Mouse (Mus musculus): Measurements from ENCODE around the gene Gm19935. TPM values are rescaled to one million over a fixed set of nuclear protein-coding genes. Genes with fewer than 3 reads are reported as not detected.

Gene Gm19935
- polyA plus RNA-seq, 1 experiment from 2014 or later = not detected

GRCm38 (mm10) chr8:90844179-90844967 lies 27.2 kb upstream of the Gm19935 start:
- H3K4me2 ChIP-seq (replicated peaks) = no peak overlapping the region
- ATAC-seq (ENCODE audit: insufficient number of reproducible peaks, insufficient read depth, low FRiP score, low TSS enrichment) = no peak
- no peak overlapping the region for H3K27ac ChIP-seq
- H3K9me3 ChIP-seq = no peaks in the 10 kb centered on the region
- H3K4me1 ChIP-seq = 0 out of 2 replicates have a peak, but pooled peaks cover 5% of the 10 kb centered on the region
- 74% methylated on average over 9 of the region's 9 CpGs for WGBS
- no peak overlapping the region for H3K4me3 ChIP-seq
- H3K36me3 ChIP-seq = no peaks in the 10 kb centered on the region
- H3K27me3 ChIP-seq = no peaks in the 10 kb centered on the region
- no peak overlapping the region for H3K9ac ChIP-seq

- 87% methylated on average over 6 of the region's 6 CpGs for WGBS
- no peak for ATAC-seq (ENCODE audit: insufficient number of reproducible peaks, insufficient read depth, low FRiP score, low TSS enrichment)
- H3K4me3 ChIP-seq = no peak overlapping the region
Observed at GRCm38 (mm10) chr8:90843127-90843526, 25.9 kb upstream of the Gm19935 start.

GRCm38 (mm10) chr8:90841321-90841720 lies 24.1 kb upstream of the Gm19935 start:
- Histone ChIP-seq H3K4me2 (replicated peaks) (no peak overlapping the region), H3K4me1 (0 out of 2 replicates have a peak, but pooled peaks cover 5% of the 10 kb centered on the region), H3K27ac (no peak overlapping the region), H3K36me3 (no peaks in the 10 kb centered on the region), H3K9ac (no peak overlapping the region), H3K9me3 (no peaks in the 10 kb centered on the region), H3K27me3 (no peaks in the 10 kb centered on the region), H3K4me3 (no peak overlapping the region)
- 69% methylated on average over 13 of the region's 13 CpGs for WGBS
- no peak for ATAC-seq (ENCODE audit: insufficient number of reproducible peaks, insufficient read depth, low FRiP score, low TSS enrichment)

More at GRCm38 (mm10) chr8:90843127-90843526, 25.9 kb upstream of the Gm19935 start:
- H3K27ac ChIP-seq = no peak overlapping the region
- no peak overlapping the region for H3K9ac ChIP-seq
- H3K4me2 ChIP-seq (replicated peaks) = no peak overlapping the region
- no peaks in the 10 kb centered on the region for H3K27me3 ChIP-seq
- no peaks in the 10 kb centered on the region for H3K36me3 ChIP-seq
- H3K4me1 ChIP-seq = 0 out of 2 replicates have a peak, but pooled peaks cover 5% of the 10 kb centered on the region
- H3K9me3 ChIP-seq = no peaks in the 10 kb centered on the region

GRCm38 (mm10) chr8:90839725-90840714 lies 22.8 kb upstream of the Gm19935 start:
- Histone ChIP-seq H3K9me3 (no peaks in the 10 kb centered on the region), H3K27me3 (no peaks in the 10 kb centered on the region), H3K4me2 (replicated peaks) (no peak overlapping the region), H3K36me3 (no peaks in the 10 kb centered on the region), H3K27ac (no peak overlapping the region), H3K4me3 (no peak overlapping the region), H3K9ac (no peak overlapping the region), H3K4me1 (0 out of 2 replicates have a peak, but pooled peaks cover 5% of the 10 kb centered on the region)
- WGBS = 74% methylated on average over 11 of the region's 11 CpGs
- ATAC-seq (ENCODE audit: insufficient number of reproducible peaks, insufficient read depth, low FRiP score, low TSS enrichment) = 0 out of 2 replicates have a peak, but pooled peaks have one; percentile 41

GRCm38 (mm10) chr8:90837440-90837839 lies 20.2 kb upstream of the Gm19935 start:
- no peak overlapping the region for H3K4me2 ChIP-seq (replicated peaks)
- no peak overlapping the region for H3K27ac ChIP-seq
- H3K9me3 ChIP-seq = no peaks in the 10 kb centered on the region
- no peak for ATAC-seq (ENCODE audit: insufficient number of reproducible peaks, insufficient read depth, low FRiP score, low TSS enrichment)
- H3K9ac ChIP-seq = no peak overlapping the region
- WGBS = 92% methylated on average over 6 of the region's 6 CpGs
- no peaks in the 10 kb centered on the region for H3K27me3 ChIP-seq
- no peak overlapping the region for H3K4me3 ChIP-seq
- H3K36me3 ChIP-seq = no peaks in the 10 kb centered on the region
- H3K4me1 ChIP-seq = no peaks in the 10 kb centered on the region

GRCm38 (mm10) chr8:90834321-90834672 lies 17.1 kb upstream of the Gm19935 start:
- ATAC-seq (ENCODE audit: insufficient number of reproducible peaks, insufficient read depth, low FRiP score, low TSS enrichment) = no peak
- Histone ChIP-seq H3K4me1 (peaks cover 8% of the 10 kb centered on the region), H3K9ac (no peak overlapping the region), H3K4me3 (no peak overlapping the region), H3K4me2 (replicated peaks) (no peak overlapping the region), H3K27ac (no peak overlapping the region), H3K36me3 (no peaks in the 10 kb centered on the region), H3K9me3 (no peaks in the 10 kb centered on the region), H3K27me3 (no peaks in the 10 kb centered on the region)
- 68% methylated on average over 3 of the region's 3 CpGs for WGBS

- H3K9me3 ChIP-seq = no peaks in the 10 kb centered on the region
- ATAC-seq (ENCODE audit: insufficient number of reproducible peaks, insufficient read depth, low FRiP score, low TSS enrichment) = no peak
- no peak overlapping the region for H3K4me3 ChIP-seq
- no peak overlapping the region for H3K4me2 ChIP-seq (replicated peaks)
- H3K27ac ChIP-seq = no peak overlapping the region
- H3K9ac ChIP-seq = no peak overlapping the region
- no peaks in the 10 kb centered on the region for H3K27me3 ChIP-seq
- WGBS = 31% methylated on average over 6 of the region's 6 CpGs
- no peaks in the 10 kb centered on the region for H3K36me3 ChIP-seq
- H3K4me1 ChIP-seq = peaks cover 12% of the 10 kb centered on the region
Observed at GRCm38 (mm10) chr8:90833628-90834320, 16.6 kb upstream of the Gm19935 start.

GRCm38 (mm10) chr8:90832576-90833289 lies 15.5 kb upstream of the Gm19935 start:
- Histone ChIP-seq H3K4me2 (replicated peaks) (no peak overlapping the region), H3K9me3 (no peaks in the 10 kb centered on the region), H3K4me1 (peaks cover 18% of the 10 kb centered on the region), H3K27ac (no peak overlapping the region), H3K4me3 (no peak overlapping the region), H3K27me3 (no peaks in the 10 kb centered on the region), H3K36me3 (no peaks in the 10 kb centered on the region), H3K9ac (no peak overlapping the region)
- WGBS = 41% methylated on average over 5 of the region's 5 CpGs
- ATAC-seq (ENCODE audit: insufficient number of reproducible peaks, insufficient read depth, low FRiP score, low TSS enrichment) = no peak

GRCm38 (mm10) chr8:90830980-90831379 lies 13.8 kb upstream of the Gm19935 start:
- H3K27ac ChIP-seq = no peak overlapping the region

GRCm38 (mm10) chr8:90829825-90830224 lies 12.6 kb upstream of the Gm19935 start:
- Histone ChIP-seq H3K4me3 (peak overlapping the region; percentile 53), H3K4me1 (peaks cover 18% of the 10 kb centered on the region), H3K27ac (no peak overlapping the region), H3K9ac (no peak overlapping the region), H3K9me3 (no peaks in the 10 kb centered on the region), H3K4me2 (replicated peaks) (peak overlapping the region; percentile 68), H3K36me3 (no peaks in the 10 kb centered on the region), H3K27me3 (no peaks in the 10 kb centered on the region)
- ATAC-seq (ENCODE audit: insufficient number of reproducible peaks, insufficient read depth, low FRiP score, low TSS enrichment) = no peak
- WGBS = 82% methylated on average over 1 of the region's 1 CpGs

More at GRCm38 (mm10) chr8:90830980-90831379, 13.8 kb upstream of the Gm19935 start:
- Histone ChIP-seq H3K9ac (no peak overlapping the region), H3K4me1 (peaks cover 18% of the 10 kb centered on the region), H3K4me2 (replicated peaks) (no peak overlapping the region), H3K27me3 (no peaks in the 10 kb centered on the region), H3K4me3 (no peak overlapping the region), H3K9me3 (no peaks in the 10 kb centered on the region), H3K36me3 (no peaks in the 10 kb centered on the region)
- 73% methylated on average over 8 of the region's 8 CpGs for WGBS
- no peak for ATAC-seq (ENCODE audit: insufficient number of reproducible peaks, insufficient read depth, low FRiP score, low TSS enrichment)

All from embryonic facial prominence, embryonic 12.5 days (tissue).